Mouse (Mus musculus) cerebellum, adult 11 months (tissue): Measurements from ENCODE around the gene Fnbp1.
"Not testable (repeated sequence)": the region's sequence is repeated elsewhere in the genome, so short reads cannot be mapped to it uniquely, and the experiment has no call there.

Experiments
- DNase-seq: peaks from one replicate; pipeline ENCODE4 v3.0.0; 2022

Gene Fnbp1

DNA sequence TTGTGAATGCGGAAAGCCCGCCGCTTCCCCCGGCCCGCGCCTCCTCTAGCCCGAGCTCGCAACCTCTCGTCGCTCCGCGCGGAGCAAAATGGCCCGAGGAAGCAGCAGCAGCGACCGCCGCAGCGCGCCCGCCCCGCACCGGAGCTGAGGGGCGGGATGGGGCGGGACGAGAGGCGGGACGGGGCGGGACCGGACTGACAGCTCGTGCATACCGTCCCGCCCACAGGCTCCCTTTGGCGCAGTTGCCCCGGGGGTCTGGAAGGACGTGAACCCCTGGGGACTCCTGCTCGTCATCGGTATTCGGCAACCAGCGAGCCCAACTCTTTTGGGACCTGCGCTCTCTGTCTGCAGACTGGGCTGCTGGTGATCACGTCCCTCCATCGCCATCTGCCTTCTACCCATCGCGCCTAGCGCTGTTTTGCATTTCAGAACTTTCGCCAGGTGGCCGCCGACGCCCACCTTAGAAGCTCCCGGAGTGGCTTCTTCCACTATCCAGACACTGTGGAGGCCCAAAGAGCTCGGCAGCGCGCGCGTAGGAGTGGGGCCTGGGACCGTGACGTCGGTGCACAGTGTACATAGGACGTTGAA lies at the start of gene Fnbp1:
TSS of gene Fnbp1 (minus strand) at position 142 of the 588 bp plus-strand sequence.
- peak; percentile 84 for DNase-seq

- DNase-seq = no peak
These were observed 47.8 kb upstream of the Fnbp1 start for GRCm38 (mm10) chr2:31189654-31190053.

DNA sequence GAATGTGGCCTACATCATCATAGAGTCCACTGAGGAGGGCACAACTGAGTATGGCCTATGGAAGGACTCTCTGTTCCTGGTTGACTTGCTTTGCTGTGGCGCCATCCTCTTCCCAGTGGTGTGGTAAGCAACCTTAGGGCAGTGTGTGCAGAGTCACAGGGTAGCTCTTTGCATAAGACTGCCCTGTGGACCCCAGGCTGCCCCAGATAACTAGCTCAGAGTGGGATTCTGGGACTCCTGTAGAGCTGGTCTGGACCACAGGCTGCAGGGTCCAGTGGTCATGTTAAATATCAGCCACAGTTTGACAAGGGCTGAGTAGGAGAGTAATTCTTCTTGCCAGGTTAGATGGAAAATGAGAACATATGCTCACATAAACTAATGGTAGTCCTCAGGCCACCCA lies 46.9 kb upstream of the Fnbp1 start:
- no peak for DNase-seq

DNA sequence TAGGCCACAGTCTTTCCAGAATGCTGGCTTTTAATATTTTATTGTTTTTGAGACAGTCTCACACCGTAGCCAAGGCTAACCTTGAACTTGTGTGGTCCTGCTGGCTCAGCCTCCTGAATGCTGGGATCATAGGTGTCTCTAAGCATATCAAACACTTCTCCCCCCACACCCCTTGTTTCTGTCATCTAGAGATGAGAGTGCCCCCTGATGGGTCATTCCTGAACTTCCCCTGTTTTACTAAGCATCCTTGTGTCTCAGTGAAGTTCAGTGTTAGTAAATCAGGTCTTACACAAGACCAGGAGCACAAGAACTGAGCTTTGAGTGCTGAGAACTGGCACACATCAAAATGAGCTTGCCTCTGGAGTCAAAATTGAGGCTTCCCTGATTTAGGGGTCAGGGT lies 42.0 kb upstream of the Fnbp1 start:
- no peak for DNase-seq

DNA sequence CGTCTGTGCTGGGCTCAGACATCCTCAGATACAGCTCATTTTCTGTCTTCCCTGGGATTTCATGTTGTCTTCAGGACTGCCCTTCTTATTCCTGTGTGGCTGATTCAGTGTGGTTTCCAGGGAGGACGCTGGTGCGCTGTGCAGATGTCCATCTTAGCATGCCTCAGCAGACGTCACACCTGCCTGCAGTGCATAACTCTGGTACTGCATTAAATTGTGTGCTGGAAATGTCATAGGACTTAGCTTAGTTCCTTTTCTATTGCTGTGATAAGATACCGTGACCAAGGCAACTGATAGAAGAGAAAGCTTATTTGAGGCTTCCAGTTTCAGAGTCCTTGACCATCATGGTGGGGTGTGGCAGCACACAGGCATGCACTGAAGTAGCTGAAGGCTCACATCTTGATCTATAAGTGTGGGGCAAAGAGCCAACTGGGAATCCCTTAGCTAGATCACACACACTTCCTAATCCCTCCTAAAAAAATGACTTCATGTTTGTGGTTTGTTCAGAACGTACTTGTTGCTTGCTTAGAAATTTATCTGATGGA lies 41.0 kb upstream of the Fnbp1 start:
- DNase-seq = no peak

GRCm38 (mm10) chr2:31180081-31180551 lies 38.3 kb upstream of the Fnbp1 start:
- DNase-seq = no peak

- DNase-seq = no peak
These were observed 37.7 kb upstream of the Fnbp1 start for GRCm38 (mm10) chr2:31179471-31179870.

GRCm38 (mm10) chr2:31178593-31178992 lies 36.8 kb upstream of the Fnbp1 start:
- not testable (repeated sequence) for DNase-seq

DNA sequence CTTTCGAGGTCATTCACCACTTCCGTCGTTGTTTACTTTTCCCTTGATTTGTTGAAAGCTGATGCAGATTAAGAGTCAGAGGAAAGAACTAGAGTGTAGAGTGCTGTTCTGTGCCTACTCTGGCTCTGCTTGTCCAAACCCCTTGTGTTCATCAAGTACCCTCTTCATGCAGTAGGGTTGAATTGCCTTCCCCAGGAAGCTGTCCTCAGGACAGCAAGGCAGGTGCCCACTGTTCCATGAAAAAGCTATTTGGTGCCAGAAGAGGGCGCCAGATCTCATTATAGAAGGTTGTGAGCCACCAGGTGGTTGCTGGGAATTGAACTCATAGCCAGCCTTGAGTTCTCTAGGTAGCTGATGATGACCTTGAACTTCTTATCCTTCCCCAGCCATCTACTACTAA lies 31.5 kb upstream of the Fnbp1 start:
- DNase-seq = no peak

GRCm38 (mm10) chr2:31172536-31172935 lies 30.7 kb upstream of the Fnbp1 start:
- DNase-seq = no peak

GRCm38 (mm10) chr2:31172001-31172400 lies 30.2 kb upstream of the Fnbp1 start:
- DNase-seq = no peak

- no peak for DNase-seq
These were observed 28.4 kb upstream of the Fnbp1 start for GRCm38 (mm10) chr2:31170164-31170563.

DNA sequence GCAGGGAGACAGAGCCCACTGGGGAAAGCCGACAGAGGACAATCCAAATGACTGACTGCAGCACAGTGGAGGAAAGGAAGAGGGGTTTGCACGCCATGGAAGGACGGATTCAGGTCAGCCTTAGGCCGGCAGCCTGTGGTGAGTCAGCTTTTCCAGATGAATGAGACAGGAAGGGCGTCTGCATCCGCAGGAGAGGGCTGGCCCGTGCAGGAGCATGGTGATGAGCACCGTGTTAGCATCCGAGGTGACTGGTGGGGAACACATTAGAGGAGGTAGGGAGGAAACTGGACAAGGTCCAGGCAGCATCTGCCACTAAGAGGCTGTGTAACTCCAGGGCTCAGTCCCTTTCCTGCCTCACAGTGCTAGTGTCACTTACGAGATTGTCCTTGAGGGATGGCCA lies 27.2 kb upstream of the Fnbp1 start:
- DNase-seq = no peak

DNA sequence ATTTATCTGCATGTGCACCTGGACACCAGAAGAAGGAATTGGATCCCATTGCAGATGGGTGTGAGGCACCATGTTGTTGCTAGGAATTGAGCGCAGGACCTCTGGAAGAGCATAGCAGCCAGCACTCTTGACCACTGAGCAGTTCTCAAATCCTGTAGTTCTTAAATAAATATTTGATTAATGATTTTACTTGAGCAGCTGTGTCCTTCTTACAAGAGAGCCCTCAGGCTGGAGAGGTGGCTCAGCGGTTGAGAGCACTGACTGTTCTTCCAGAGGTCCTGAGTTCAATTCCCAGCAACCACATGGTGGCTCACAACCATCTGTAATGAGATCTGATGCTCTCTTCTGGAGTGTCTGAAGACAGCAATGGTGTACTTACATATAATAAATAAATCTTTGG lies 25.8 kb upstream of the Fnbp1 start:
- not testable (repeated sequence) for DNase-seq

GRCm38 (mm10) chr2:31165529-31165928 lies 23.7 kb upstream of the Fnbp1 start:
- no peak for DNase-seq

GRCm38 (mm10) chr2:31164841-31165455 lies 23.1 kb upstream of the Fnbp1 start:
- DNase-seq = no peak

GRCm38 (mm10) chr2:31163361-31164118 lies 21.7 kb upstream of the Fnbp1 start:
- no peak for DNase-seq

- no peak for DNase-seq
These were observed 19.8 kb upstream of the Fnbp1 start for GRCm38 (mm10) chr2:31161620-31162019.

- DNase-seq = no peak
These were observed 18.5 kb upstream of the Fnbp1 start for GRCm38 (mm10) chr2:31160147-31160920.

DNA sequence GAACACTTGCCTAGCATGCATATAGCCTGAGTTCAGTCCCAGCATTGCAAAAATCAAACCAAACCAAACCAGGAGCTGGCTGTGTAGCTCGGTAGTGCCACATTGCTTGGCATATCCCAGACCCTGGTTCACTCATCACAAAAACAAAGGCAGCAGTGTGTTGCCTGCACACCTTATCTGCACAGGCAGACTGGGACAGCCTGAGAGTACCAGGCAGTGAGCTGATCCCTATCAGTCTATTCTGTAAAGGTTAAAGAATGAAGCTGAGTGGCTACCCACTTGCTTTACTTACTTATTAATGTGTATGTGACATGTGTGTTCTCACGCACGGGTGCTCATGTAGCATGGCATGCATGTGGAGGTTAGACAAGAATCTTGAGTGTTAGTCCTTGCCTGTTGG lies 15.0 kb upstream of the Fnbp1 start:
- no peak for DNase-seq

GRCm38 (mm10) chr2:31151892-31152812 lies 10.3 kb upstream of the Fnbp1 start, which contains the start of gene Gpr107:
Gene Gpr107 (plus strand): TSS chr2:31152316.
- peak; percentile 64 for DNase-seq

- DNase-seq = no peak
These were observed 9.0 kb upstream of the Fnbp1 start for GRCm38 (mm10) chr2:31150762-31151161.
